Mouse (Mus musculus): Measurements from ENCODE around the gene Galnt10.

DNA sequence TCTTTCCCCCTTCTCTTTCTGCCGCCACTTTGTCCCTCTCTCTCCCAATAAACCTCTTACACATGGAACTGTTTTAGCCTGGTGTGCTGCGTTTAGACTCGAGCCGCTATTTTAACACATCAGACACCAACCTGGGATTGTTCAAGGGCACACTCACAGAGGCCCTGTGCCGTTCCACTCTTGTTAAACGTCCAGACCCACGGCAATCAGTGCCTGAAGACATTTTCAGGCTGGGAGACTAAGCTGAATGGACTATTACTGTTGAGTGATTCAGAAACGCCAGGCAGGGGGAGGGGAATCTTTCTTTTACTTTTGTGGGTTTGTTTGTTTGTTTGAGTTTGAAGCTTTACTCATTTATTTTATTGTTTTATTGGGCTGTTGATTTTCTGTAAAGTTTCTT lies 45.1 kb upstream of the Galnt10 start:
- no peak for TF ChIP-seq TAL1 (IDR thresholded peaks at IDR 0.05; ENCODE audit: low read length)
- no peak for TF ChIP-seq GATA1 (IDR thresholded peaks at IDR 0.05; ENCODE audit: low read length)

Measured in erythroblast, embryonic 14.5 days (primary cell).